Mouse (Mus musculus) spleen, postnatal 14 days (tissue): ENCODE data around the gene Casp9.

Source experiments
- DNase-seq, 2 experiments: peaks; one replicate each; pipeline ENCODE4 v3.0.0; 2021 to 2022; ENCODE audit warnings: low spot score in 2 of 2

The Casp9 gene

GRCm38 (mm10) chr4:141863726-141864280 lies 70.4 kb downstream of the Casp9 start:
- DNase-seq: no peak

GRCm38 (mm10) chr4:141864506-141864905 lies 71.1 kb downstream of the Casp9 start:
- DNase-seq: no peak

GRCm38 (mm10) chr4:141865006-141865405 lies 71.6 kb downstream of the Casp9 start:
- DNase-seq: no peak
